In the genomic region with DNA sequence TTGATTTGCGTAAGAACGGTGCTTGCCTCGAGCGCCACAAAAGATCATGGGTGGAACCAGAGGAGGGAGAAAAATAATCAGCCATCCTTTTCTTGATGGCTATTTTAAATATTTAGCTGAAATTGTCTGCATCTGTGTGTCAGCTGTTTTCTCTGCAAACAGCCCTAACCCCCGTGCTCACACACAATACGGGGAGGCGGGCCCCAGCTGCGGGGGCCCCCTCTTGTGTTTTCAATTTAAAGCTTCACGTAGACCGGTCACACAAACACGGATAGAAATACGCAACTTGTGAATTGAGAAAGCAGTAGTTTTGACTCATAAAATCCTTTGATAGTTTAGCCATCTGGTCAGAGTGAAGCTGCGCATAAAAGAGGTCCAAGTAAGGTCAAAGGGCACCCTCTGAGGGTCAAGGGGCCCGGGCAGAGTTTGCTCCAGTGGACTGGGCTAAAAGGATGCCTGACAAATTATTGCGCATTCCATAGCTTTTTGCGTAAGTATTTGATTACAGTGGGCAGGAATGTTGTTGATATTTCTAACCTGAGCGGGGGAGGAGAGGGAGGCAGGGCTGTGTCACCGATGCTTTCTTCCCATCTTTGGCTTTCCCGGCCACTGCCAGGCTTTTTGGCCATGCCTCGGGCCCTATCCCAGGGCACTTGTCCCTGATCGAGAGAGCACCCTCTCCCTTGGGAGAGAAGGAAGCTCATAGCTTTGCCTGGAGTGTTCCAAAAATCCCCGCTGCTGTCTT, we compare ENCODE assay signal across 8 mouse cellular contexts.
DNase-seq lines count a peak whose midpoint lies in the region; ATAC-seq and TF ChIP-seq lines count a peak whose summit lies in the region.
"Had no signal": no experiment of that assay in that cellular context is flagged by ENCODE, and none has a peak within 500 bp of the region (broad histone marks: within the 10 kb centered on the region; RNA-seq: fewer than 3 reads in every experiment).

No protein-coding gene starts in this region.

- H3K4me2 ChIP-seq in hindbrain, embryonic 12.5 days (replicated peaks) = peak overlapping the region; percentile 31
- H3K4me2 ChIP-seq in midbrain, embryonic 11.5 days = peak overlapping the region; percentile 23; the same call in 1 of the 2 replicates

- no peak overlapping the region for H3K27ac ChIP-seq in hindbrain, embryonic 12.5 days
- H3K27ac ChIP-seq in midbrain, embryonic 11.5 days (ENCODE audit: low read depth, low read length) = peak overlapping the region; percentile 22

- H3K4me1 ChIP-seq in E14TG2a.4 (replicated peaks; ENCODE audit: low read depth, low read length) = peaks cover 28% of the 10 kb centered on the region
- peaks cover 7% of the 10 kb centered on the region for H3K4me1 ChIP-seq in hindbrain, embryonic 12.5 days
- H3K4me1 ChIP-seq in midbrain, embryonic 11.5 days (ENCODE audit: control insufficient read depth, insufficient read depth, low read length) = peaks cover 15% of the 10 kb centered on the region

- no peak for ATAC-seq in hindbrain, embryonic 12.5 days (ENCODE audit: low FRiP score)
- ATAC-seq in midbrain, embryonic 11.5 days (ENCODE audit: low FRiP score) = no peak; the same call in 1 of the 2 replicates

- 14% methylated on average over 22 of the region's 22 CpGs for WGBS in hindbrain, embryonic 12.5 days
- WGBS in midbrain, embryonic 11.5 days = 13% methylated on average over 22 of the region's 22 CpGs

- no peaks in the 10 kb centered on the region for H3K36me3 ChIP-seq in E14TG2a.4 (ENCODE audit: insufficient read depth, low read length)
- H3K36me3 ChIP-seq in hindbrain, embryonic 12.5 days = no peaks in the 10 kb centered on the region
- no peaks in the 10 kb centered on the region for H3K36me3 ChIP-seq in midbrain, embryonic 11.5 days (ENCODE audit: control insufficient read depth, insufficient read depth, low read length)

- peak overlapping the region; percentile 57 for H3K4me3 ChIP-seq in E14TG2a.4 (replicated peaks; ENCODE audit: low read length)
- no peak overlapping the region for H3K4me3 ChIP-seq in hindbrain, embryonic 12.5 days
- H3K4me3 ChIP-seq in midbrain, embryonic 11.5 days (ENCODE audit: low read depth, low read length) = no peak overlapping the region

- intact Hi-C loops in left cerebral cortex, postnatal 14 days (cut with DNase I) = no loop called here

- DNase-seq in NIH3T3 (ENCODE audit: low read depth) = peak; percentile 36
- DNase-seq in midbrain, embryonic 11.5 days (ENCODE audit: low spot score, missing footprints) = peak; percentile 92
- DNase-seq in adrenal gland, postnatal 36 days = no peak
- no peak for DNase-seq in left cerebral cortex, postnatal 14 days (ENCODE audit: low spot score in 2 of 2)
- DNase-seq in ovary, adult 18-20 months (ENCODE audit: low spot score) = no peak
- DNase-seq: right cerebral cortex, postnatal 25 days had no signal

- H3K9ac ChIP-seq in hindbrain, embryonic 12.5 days = peak overlapping the region; percentile 13; the same call in 1 of the 2 replicates
- no peak overlapping the region for H3K9ac ChIP-seq in midbrain, embryonic 11.5 days (ENCODE audit: low read length)

- no peaks in the 10 kb centered on the region for H3K9me3 ChIP-seq in E14TG2a.4 (ENCODE audit: low read length)
- H3K9me3 ChIP-seq in hindbrain, embryonic 12.5 days (replicated peaks) = no peaks in the 10 kb centered on the region
- no peaks in the 10 kb centered on the region for H3K9me3 ChIP-seq in midbrain, embryonic 11.5 days (ENCODE audit: control insufficient read depth, low read length)

- no peaks in the 10 kb centered on the region for H3K27me3 ChIP-seq in E14TG2a.4 (ENCODE audit: insufficient read depth, low read length)
- H3K27me3 ChIP-seq in hindbrain, embryonic 12.5 days = peaks cover 5% of the 10 kb centered on the region
- H3K27me3 ChIP-seq in midbrain, embryonic 11.5 days (ENCODE audit: control insufficient read depth, insufficient read depth, low read length) = no peaks in the 10 kb centered on the region

- TF ChIP-seq CTCF in E14TG2a.4 (conservative IDR thresholded peaks at IDR 0.05; ENCODE audit: low read length) = no peak

Comparison
In these comparisons a context has a peak if more than half of its experiments do, and no peak if none do; other contexts are left out.
1. DNase-seq: peak in NIH3T3 (single experiment) and midbrain, embryonic 11.5 days (single experiment); none in adrenal gland, postnatal 36 days (0 of 2), left cerebral cortex, postnatal 14 days (0 of 2) and ovary, adult 18-20 months (single experiment).